Mouse (Mus musculus) midbrain, embryonic 12.5 days (tissue): Measurements from ENCODE around the gene Ms4a1. TPM values are rescaled to one million over a fixed set of nuclear protein-coding genes. Genes with fewer than 3 reads are reported as not detected.
"Not testable (repeated sequence)": the region's sequence is repeated elsewhere in the genome, so short reads cannot be mapped to it uniquely, and the experiment has no call there.

Experiments
- ATAC-seq: fragments of 200-750 bp; cut with Nextera tagmentation; 2 replicates; pipeline ENCODE4 v1.8.0; 2017; ENCODE audit warnings: low read depth, moderate TSS enrichment, moderate library complexity; ENCODE audit not compliant: low FRiP score
- H3K27ac ChIP-seq: fragments of 300-500 bp; sonication (generic); replicated peaks from 2 replicates; pipeline ENCODE4 v1.5.1; 2016; ENCODE audit warnings: mild to moderate bottlenecking
- H3K27me3 ChIP-seq: fragments of 300-500 bp; sonication (generic); 2 replicates; pipeline ENCODE4 v1.6.1; 2016; ENCODE audit warnings: mild to moderate bottlenecking
- H3K36me3 ChIP-seq: fragments of 300-500 bp; sonication (generic); 2 replicates; pipeline ENCODE4 v1.6.1; 2016
- H3K4me1 ChIP-seq: fragments of 300-500 bp; sonication (generic); 2 replicates; pipeline ENCODE4 v1.6.1; 2016
- H3K4me2 ChIP-seq: fragments of 300-500 bp; sonication (generic); replicated peaks from 2 replicates; pipeline ENCODE4 v1.6.1; 2016; ENCODE audit warnings: mild to moderate bottlenecking, moderate library complexity
- H3K4me3 ChIP-seq: fragments of 300-500 bp; sonication (generic); 2 replicates; pipeline ENCODE4 v1.5.1; 2016; ENCODE audit warnings: mild to moderate bottlenecking
- H3K9ac ChIP-seq: fragments of 300-500 bp; sonication (generic); replicated peaks from 2 replicates; pipeline ENCODE4 v1.6.1; 2016; ENCODE audit warnings: mild to moderate bottlenecking, moderate library complexity
- H3K9me3 ChIP-seq: fragments of 300-500 bp; sonication (generic); 2 replicates; pipeline ENCODE4 v1.6.1; 2016; ENCODE audit warnings: mild to moderate bottlenecking
- WGBS: fragments of 180-500 bp; shearing (Covaris S2); methylation state at CpG from one replicate; pipeline ENCODE4 v1.1.7; 2016; 5-methylcytosine and 5-hydroxymethylcytosine counted together
- polyA plus RNA-seq: library from polyadenylated mRNA; unstranded; fragments of >200 nt; fragmentation: Nextera tagmentation; extraction: Ambion mirVana; gene quantifications from 2 replicates; pipeline ENCODE4 v1.2.1, GENCODE M21; 2016

Ms4a1 gene
- polyA plus RNA-seq, 1 experiment from 2014 or later = not detected

DNA sequence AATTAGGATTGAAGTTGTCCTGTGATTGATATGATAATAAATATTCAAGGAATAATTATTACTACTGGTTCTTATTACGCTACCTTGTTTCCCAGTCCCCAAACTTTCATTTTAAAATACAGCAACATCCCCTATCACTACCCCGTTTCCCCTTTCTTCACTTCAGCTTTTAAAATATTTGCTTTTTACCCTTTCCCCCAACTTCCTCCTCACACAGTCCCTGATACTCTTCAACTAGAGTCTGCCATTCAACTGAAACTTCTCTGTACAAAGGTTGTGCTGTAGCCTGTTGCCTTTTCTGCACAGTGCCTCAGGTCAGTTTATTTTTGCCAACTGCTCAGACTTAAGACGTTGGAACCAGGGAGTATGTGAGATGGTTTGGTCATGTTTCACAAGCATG is 2.5 kb downstream of the Ms4a1 start:
- Histone ChIP-seq H3K4me2 (no peak overlapping the region), H3K27ac (no peak overlapping the region), H3K36me3 (no peaks in the 10 kb centered on the region), H3K27me3 (no peaks in the 10 kb centered on the region), H3K4me1 (no peaks in the 10 kb centered on the region), H3K9ac (no peak overlapping the region), H3K9me3 (no peaks in the 10 kb centered on the region), H3K4me3 (no peak overlapping the region)
- no peak for ATAC-seq
- WGBS = 93% methylated on average over 3 of the region's 3 CpGs

DNA sequence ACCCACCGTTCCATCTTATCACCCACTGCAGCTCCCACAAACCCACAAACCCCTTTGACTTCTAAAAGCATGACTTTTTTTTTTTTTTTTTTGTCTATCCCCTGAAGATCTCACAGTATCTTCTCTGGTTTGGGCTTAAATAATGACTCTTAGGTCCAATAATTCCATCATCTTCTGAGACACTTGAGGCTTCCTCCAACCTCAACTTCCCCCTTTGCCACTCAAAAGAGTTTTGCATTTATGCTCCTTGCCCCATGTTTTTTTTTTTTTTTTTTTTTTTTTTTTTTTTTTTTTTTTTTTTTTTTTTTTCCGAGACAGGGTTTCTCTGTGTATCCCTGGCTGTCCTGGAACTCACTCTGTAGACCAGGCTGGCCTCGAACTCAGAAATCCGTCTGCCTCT is 3.1 kb downstream of the Ms4a1 start:
- H3K4me2 ChIP-seq, H3K27ac ChIP-seq, H3K4me3 ChIP-seq, H3K4me1 ChIP-seq, H3K9ac ChIP-seq, H3K27me3 ChIP-seq, ATAC-seq, H3K9me3 ChIP-seq, H3K36me3 ChIP-seq: not testable (repeated sequence)
- 81% methylated on average over 4 of the region's 4 CpGs for WGBS

DNA sequence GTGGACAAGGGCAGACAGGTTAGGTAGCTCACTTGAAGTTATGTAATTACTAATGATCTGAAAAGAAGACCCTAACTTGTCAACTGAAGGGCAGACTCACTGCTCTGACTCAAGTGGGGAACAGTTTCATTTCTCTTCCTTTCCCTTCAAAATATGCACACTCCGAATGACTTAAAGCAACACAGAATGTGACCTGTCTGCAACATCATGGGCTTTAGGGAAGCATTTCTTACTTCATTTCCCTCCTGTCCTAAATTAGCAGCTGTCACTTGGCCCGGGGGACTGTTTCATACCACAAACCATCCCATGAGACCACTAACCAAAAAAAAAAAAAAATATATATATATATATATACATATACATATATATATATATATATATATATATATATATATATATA is 4.5 kb downstream of the Ms4a1 start:
- no peaks in the 10 kb centered on the region for H3K9me3 ChIP-seq
- H3K4me3 ChIP-seq = no peak overlapping the region
- H3K4me1 ChIP-seq = no peaks in the 10 kb centered on the region
- no peak overlapping the region for H3K9ac ChIP-seq
- ATAC-seq = no peak
- no peaks in the 10 kb centered on the region for H3K27me3 ChIP-seq
- no peaks in the 10 kb centered on the region for H3K36me3 ChIP-seq
- WGBS = 96% methylated on average over 2 of the region's 2 CpGs
- H3K27ac ChIP-seq = no peak overlapping the region
- H3K4me2 ChIP-seq = no peak overlapping the region

DNA sequence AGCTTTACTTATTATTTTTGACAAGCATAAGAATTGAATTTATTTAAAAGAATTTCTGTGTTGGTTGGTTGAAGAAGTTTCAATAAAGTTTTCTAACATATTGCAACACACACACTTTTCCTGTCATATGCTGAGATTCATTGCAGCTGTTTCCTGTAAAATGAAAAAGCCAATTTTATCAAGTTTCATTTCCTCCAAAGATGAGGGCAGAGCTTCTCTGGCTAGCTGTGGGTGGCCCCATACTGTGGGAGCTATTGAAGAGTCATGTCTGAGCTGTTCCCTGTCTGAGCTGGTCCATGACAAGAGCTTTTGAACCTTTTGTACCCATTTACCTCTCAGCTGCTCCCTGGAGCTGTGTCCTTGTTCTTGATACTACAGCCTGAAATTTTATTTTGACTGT is 21.8 kb downstream of the Ms4a1 start:
- Histone ChIP-seq H3K4me1 (no peaks in the 10 kb centered on the region), H3K27me3 (no peaks in the 10 kb centered on the region), H3K27ac (no peak overlapping the region), H3K4me2 (no peak overlapping the region), H3K9me3 (no peaks in the 10 kb centered on the region), H3K4me3 (no peak overlapping the region), H3K36me3 (no peaks in the 10 kb centered on the region), H3K9ac (no peak overlapping the region)
- ATAC-seq = no peak

DNA sequence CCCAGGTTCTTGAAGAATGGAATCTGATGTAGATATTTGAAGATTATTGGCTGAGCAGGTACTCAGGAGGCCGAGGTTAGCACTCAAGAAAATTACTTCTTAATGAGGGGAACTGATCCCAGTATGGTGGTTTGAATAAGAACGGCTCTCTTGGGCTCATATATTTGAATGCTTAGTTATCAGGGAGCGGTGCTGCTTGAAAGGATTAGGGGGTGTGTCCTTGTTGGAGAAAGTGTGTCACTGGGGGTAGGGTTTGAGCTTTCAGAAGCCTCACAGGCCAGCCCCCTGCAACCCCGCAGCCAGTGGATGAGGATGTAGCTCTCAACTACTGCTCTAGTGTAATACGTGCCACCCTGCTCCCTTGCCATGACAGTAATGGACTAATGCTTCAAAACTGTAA is 23.5 kb downstream of the Ms4a1 start:
- no peak for ATAC-seq
- H3K27me3 ChIP-seq = no peaks in the 10 kb centered on the region
- H3K4me3 ChIP-seq = no peak overlapping the region
- H3K9me3 ChIP-seq = no peaks in the 10 kb centered on the region
- H3K4me2 ChIP-seq = no peak overlapping the region
- no peaks in the 10 kb centered on the region for H3K4me1 ChIP-seq
- H3K27ac ChIP-seq = no peak overlapping the region
- 55% methylated on average over 5 of the region's 5 CpGs for WGBS
- no peaks in the 10 kb centered on the region for H3K36me3 ChIP-seq
- H3K9ac ChIP-seq = no peak overlapping the region

DNA sequence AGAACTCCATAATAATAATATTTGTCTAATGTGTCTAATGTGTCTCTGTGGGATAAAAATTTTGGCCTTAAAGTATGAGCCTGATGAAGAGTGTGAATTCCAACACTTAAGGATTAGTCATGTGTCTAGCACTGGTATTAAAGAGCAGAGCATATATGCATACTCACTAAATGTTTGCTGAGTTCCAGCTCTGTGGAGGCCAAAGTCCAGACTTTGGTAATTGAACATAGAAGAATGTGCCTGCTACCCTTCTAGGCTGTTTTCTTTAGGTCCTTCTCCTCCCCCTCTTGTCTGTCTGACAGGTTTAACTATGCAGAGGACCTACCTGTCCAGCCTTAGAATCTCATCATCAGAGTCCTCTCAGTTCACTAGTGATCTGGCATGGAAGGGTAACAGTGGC is 30.2 kb downstream of the Ms4a1 start:
- no peak for ATAC-seq
- Histone ChIP-seq H3K9me3 (no peaks in the 10 kb centered on the region), H3K27me3 (no peaks in the 10 kb centered on the region), H3K4me2 (no peak overlapping the region), H3K9ac (no peak overlapping the region), H3K36me3 (no peaks in the 10 kb centered on the region), H3K27ac (no peak overlapping the region), H3K4me3 (no peak overlapping the region), H3K4me1 (no peaks in the 10 kb centered on the region)

DNA sequence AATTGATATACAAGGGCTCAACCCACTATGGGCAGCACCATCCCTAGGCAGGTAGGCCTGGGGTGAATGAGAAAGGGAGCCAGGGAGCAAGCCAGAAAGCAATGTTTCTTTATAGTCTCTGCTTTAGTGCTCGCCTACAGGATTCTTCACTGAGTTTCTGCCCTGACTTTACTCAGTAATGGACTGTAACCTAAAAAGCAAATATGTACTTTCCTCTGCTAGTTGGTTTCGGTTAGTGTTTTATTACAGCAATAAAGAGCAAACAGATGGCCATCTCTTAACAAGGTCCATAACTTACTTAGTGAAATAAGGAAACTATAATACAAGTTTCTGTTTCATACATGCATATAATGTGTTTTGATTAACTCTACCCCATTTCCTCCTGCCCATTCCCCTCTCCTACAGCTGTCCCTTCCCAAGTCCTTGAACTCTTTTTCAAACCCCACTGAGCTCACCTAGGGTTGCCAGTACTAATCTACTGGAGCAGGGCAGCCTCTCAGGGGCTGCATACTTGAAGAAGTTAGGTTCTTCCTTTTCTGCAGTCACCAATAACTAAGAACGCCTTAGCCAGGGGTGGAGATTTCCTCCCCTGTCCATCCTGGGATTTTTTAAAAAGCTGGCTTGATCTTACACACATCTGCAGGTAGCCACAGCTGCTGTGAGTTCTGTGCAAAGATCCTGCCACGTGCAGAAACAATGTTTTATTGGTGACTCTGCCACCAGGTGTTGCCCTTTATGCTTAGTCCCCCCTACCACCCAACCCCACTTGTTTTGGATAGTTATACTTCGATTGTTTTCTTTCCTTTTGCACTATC is 30.9 kb downstream of the Ms4a1 start:
- 75% methylated on average over 5 of the region's 5 CpGs for WGBS

DNA sequence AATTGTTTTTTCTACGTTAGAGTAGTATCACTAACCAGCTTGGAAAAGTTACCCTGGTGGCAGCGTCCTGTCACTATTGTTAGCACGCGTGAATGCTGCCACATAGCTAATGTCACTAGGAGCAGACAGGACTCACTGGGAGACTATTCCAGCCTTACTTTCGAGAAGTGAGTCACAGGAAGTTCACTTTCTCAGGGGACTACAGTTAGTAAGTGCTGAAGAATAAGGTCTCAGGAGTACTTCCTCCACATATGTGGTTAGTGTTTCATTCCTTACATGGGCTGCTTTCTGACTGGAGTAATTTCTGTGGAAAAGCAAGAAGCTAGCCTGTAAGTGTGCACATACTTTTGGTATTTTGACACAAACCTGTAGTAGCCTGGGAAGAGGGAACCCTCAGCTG is 31.8 kb downstream of the Ms4a1 start:
- Histone ChIP-seq H3K4me2 (no peak overlapping the region), H3K27me3 (no peaks in the 10 kb centered on the region), H3K36me3 (no peaks in the 10 kb centered on the region), H3K4me1 (no peaks in the 10 kb centered on the region), H3K27ac (no peak overlapping the region), H3K9me3 (no peaks in the 10 kb centered on the region), H3K9ac (no peak overlapping the region), H3K4me3 (no peak overlapping the region)
- no peak for ATAC-seq
- WGBS = 79% methylated on average over 5 of the region's 5 CpGs

More for the DNA sequence above, 30.9 kb downstream of the Ms4a1 start:
- H3K4me2 ChIP-seq = no peak overlapping the region
- H3K9me3 ChIP-seq = no peaks in the 10 kb centered on the region
- H3K27me3 ChIP-seq = no peaks in the 10 kb centered on the region
- no peak overlapping the region for H3K9ac ChIP-seq
- no peak overlapping the region for H3K4me3 ChIP-seq
- ATAC-seq = no peak
- no peak overlapping the region for H3K27ac ChIP-seq
- no peaks in the 10 kb centered on the region for H3K4me1 ChIP-seq
- H3K36me3 ChIP-seq = no peaks in the 10 kb centered on the region

DNA sequence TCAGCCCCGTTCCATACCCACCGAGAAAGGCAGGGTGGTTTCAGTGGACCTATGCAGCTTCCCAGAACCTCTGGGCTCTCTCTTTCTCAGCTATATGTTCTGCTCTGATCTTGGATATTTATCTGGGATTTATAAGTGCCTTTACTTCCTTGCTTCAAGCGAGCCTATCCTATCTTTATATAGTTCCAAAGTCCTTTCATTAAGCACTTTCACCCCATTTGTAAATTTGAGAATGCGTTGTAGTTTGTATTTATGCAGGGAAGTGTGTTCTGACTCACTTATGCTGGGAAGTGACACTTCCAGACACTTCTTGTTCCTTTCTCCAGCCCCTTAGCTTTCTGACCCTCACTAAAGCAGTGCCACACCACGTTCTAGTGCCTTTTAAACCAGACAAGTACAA is 33.7 kb downstream of the Ms4a1 start, which contains the start of gene Ms4a12:
Gene Ms4a12 (minus strand): TSS at position 101 of the 400 bp plus-strand sequence.
- 75% methylated on average over 5 of the region's 5 CpGs for WGBS
- ATAC-seq = no peak
- Histone ChIP-seq H3K27me3 (no peaks in the 10 kb centered on the region), H3K4me1 (no peaks in the 10 kb centered on the region), H3K9me3 (no peaks in the 10 kb centered on the region), H3K36me3 (no peaks in the 10 kb centered on the region), H3K27ac (no peak within 1 kb of the TSS), H3K4me2 (no peak within 1 kb of the TSS), H3K4me3 (no peak within 1 kb of the TSS), H3K9ac (no peak within 1 kb of the TSS)

Other genes starting within 250 kb of the Ms4a1 start
- not detected in 2 replicates for gene Ms4a18, start 248.2 kb downstream of the Ms4a1 start, polyA plus RNA-seq
- not detected in 2 replicates for gene Ms4a8a, start 185.1 kb downstream of the Ms4a1 start, polyA plus RNA-seq
- gene 1700017D01Rik, start 135.4 kb downstream of the Ms4a1 start, polyA plus RNA-seq = not detected in 2 replicates
- not detected in 2 replicates for gene 1700025F22Rik, start 100.9 kb downstream of the Ms4a1 start, polyA plus RNA-seq
- gene Ms4a13, start 69.5 kb downstream of the Ms4a1 start, polyA plus RNA-seq = not detected in 2 replicates
- not detected in 2 replicates for gene Ms4a12, start 33.8 kb downstream of the Ms4a1 start, polyA plus RNA-seq
- gene Ms4a5, start 17.6 kb upstream of the Ms4a1 start, polyA plus RNA-seq = not detected in 2 replicates
- 0.04 TPM in 1 of 2 replicates, not detected in the other for gene Ms4a14, start 48.2 kb upstream of the Ms4a1 start, polyA plus RNA-seq
- gene Ms4a7, start 69.9 kb upstream of the Ms4a1 start, polyA plus RNA-seq = 2.3 and 2.7 TPM in 2 replicates
- gene Ms4a4a, start 109.3 kb upstream of the Ms4a1 start, polyA plus RNA-seq = 1.9 and 3.1 TPM in 2 replicates
- 0.13 and 0.17 TPM in 2 replicates for gene Ms4a4c, start 138.5 kb upstream of the Ms4a1 start, polyA plus RNA-seq
- gene Ms4a4b, start 177.3 kb upstream of the Ms4a1 start, polyA plus RNA-seq = not detected in 2 replicates
- gene Ms4a6c, start 203.1 kb upstream of the Ms4a1 start, polyA plus RNA-seq = 2.1 and 3.1 TPM in 2 replicates
- gene Gm8369, start 219.7 kb upstream of the Ms4a1 start, polyA plus RNA-seq = not detected in 2 replicates